Mouse (Mus musculus) layer of hippocampus, adult 2 months (tissue): ENCODE data around the gene Acsm5. TPM values are rescaled to one million over a fixed set of nuclear protein-coding genes. Genes with fewer than 3 reads are reported as not detected.

Source experiments
- DNase-seq, 2 experiments: peaks; one replicate each; pipeline ENCODE4 v3.0.0; 2022; ENCODE audit warnings: low spot score in 2 of 2
- H3K27ac ChIP-seq: fragments of 200-600 bp; 2 replicates; pipeline ENCODE4 v1.8.1; 2022
- H3K4me3 ChIP-seq: fragments of 200-600 bp; 2 replicates; pipeline ENCODE4 v1.8.1; 2022; ENCODE audit warnings: mild to moderate bottlenecking
- CTCF ChIP-seq: fragments of 200-600 bp; conservative IDR thresholded peaks from 2 replicates; pipeline ENCODE4 v1.8.1; 2022; ENCODE audit warnings: antibody characterized with exemption, mild to moderate bottlenecking, moderate library complexity
- total RNA-seq, 2 experiments: library from RNA; stranded (reverse); gene quantifications; 2 replicates each; pipeline ENCODE4 v1.2.3; 2021

Gene Acsm5
- total RNA-seq, 2 experiments from 2014 or later = 0.41 to 0.56 TPM

DNA sequence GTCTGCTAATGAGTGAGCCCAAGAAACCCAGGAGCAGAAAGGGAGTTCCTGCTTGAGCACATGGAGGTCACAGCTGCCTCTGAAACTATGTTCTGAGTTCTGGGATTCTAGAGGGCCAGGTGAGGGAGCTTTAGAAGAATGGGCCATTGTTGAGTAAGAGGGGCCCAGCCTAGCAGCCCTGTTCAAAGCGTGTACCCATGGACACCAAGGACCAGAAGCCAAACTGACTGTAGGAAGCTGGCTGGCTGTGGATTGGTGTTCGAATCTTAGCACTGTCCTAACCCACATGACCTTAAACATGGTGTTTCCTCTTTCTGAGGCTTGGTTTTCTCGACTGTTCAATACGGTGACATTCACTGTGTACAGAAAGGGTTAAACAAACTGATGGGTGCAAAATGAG, 4.1 kb downstream of the Acsm5 start, which contains the start of gene Pdilt:
Gene Pdilt, minus strand, starts transcription at position 101 of the 400 bp plus-strand sequence.
- TF ChIP-seq CTCF = no peak
- DNase-seq = no peak
- no peak within 1 kb of the TSS for H3K4me3 ChIP-seq
- H3K27ac ChIP-seq = no peak within 1 kb of the TSS

DNA sequence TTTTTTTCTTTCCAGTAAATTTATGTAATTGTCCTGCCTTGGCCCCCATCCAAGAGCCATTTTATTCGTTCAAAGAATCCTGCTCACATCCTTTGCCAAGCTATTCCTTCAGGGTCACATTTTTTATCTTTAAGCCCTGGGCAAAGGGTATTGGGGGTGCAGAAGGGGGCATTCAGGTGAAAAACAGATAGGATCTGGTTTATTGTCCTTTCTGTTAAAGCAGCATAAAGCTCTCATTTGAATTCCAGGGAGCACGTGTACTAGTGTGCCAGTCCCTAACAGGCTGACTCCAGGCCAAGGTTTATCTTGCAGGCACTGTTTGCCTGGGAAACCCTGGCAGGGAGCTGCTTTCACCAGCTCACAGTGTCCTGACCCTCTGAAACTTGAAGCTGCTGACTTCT, 6.6 kb downstream of the Acsm5 start:
- DNase-seq = no peak
- TF ChIP-seq CTCF = no peak
- H3K4me3 ChIP-seq = no peak overlapping the region
- no peak overlapping the region for H3K27ac ChIP-seq

DNA sequence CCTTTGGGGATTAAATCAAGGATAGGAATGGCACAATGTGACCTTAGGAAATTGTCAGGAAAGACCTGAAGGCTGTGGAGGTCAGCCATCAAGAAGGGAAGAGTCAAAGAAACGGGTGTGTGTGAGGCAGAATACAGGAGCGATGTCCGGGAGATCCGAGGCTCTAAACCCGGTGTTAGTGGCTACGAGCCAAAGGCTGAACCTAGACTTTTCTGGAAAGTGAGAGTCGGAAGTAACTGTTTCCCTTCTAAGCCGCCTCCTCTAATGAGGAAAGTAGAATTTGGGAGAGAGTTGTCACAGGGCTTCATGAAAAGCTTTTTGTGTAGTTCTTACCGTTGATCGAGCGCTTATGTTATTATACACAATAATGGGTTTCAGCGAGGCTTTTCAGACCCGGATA, 7.2 kb downstream of the Acsm5 start:
- no peak for TF ChIP-seq CTCF
- no peak for DNase-seq
- Histone ChIP-seq H3K27ac (no peak overlapping the region), H3K4me3 (peak overlapping the region; percentile 3; the same call in 1 of the 2 replicates)

DNA sequence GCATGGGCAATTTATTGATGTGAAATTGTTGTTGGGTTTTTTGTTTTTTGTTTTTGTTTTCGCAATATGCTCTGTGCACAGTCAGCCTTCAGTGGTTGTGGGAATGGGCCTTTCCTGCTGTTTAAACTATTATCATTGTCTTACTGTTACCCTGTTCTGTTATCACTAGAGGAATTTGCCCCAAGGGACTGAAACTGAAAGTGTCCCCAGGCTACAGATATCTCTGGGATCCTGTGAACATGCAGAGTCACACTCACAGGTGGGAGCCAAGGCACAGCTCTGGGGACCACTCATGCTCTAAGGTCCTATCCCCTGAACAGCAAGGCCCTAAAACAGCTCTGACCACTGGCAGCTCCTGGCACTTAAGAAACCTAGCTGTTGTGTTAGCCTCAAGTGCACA, 7.9 kb downstream of the Acsm5 start:
- no peak overlapping the region for H3K27ac ChIP-seq
- no peak overlapping the region for H3K4me3 ChIP-seq
- no peak for DNase-seq
- no peak for TF ChIP-seq CTCF

DNA sequence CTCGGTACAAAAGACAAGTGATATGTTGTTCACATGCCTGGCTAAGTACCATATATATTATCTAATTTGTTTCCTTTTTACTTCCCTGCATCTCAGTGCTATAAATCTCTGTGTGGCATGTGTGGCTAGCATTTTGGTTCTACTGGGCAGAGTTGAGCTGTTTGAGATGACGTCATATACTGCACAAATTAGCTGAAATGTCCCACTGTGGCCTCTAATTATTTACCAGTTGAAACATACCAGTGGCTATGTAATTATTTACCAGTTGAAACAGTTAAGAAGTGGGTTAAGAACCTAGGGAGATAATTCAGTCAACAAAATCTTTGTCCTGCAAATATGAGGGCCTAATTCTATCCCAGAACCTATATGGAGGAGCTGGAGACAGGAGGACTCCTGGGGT, 8.3 kb downstream of the Acsm5 start:
- no peak for DNase-seq
- no peak overlapping the region for H3K27ac ChIP-seq
- no peak overlapping the region for H3K4me3 ChIP-seq
- TF ChIP-seq CTCF = no peak

DNA sequence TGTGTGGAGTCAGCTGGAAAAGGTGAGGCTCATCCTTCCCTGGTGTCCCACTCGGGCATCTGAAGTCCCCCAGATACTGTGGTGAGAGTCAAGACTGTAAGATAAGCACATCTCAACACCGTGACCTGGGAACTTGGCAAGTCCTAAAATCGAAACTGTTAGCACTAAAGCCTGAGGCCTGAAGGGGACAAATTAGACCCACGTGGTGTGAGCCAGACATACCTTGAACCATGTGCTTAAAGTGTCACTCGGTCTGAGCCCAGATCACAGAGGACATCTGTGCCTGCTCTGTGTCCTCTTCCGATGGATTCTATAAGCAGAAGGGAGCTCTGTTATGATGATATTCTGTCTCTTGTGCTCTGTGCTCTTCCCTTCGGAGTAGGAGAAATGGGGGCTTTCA, 9.4 kb downstream of the Acsm5 start:
- no peak for TF ChIP-seq CTCF
- Histone ChIP-seq H3K27ac (no peak overlapping the region), H3K4me3 (no peak overlapping the region)
- no peak for DNase-seq

DNA sequence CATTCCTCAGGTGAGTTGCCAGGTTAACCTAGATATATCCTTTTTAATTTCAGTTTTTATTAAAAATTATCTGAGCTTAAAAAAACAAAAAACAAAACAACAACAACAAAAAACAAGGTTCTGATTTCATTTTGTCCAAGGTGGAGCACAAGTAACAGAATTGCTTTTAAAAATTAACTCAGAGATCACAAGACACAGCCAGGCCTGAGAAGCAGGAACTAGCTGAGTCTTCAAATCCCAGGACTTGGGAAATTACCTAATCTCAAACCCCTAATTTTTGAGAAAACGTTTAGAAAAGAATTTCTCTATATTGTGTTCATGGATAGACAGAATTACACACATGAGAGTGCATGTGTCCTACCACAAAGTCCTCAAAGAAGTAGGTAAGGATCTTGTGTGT, 13.7 kb downstream of the Acsm5 start:
- Histone ChIP-seq H3K27ac (no peak overlapping the region), H3K4me3 (no peak overlapping the region)
- TF ChIP-seq CTCF = no peak
- DNase-seq = no peak

DNA sequence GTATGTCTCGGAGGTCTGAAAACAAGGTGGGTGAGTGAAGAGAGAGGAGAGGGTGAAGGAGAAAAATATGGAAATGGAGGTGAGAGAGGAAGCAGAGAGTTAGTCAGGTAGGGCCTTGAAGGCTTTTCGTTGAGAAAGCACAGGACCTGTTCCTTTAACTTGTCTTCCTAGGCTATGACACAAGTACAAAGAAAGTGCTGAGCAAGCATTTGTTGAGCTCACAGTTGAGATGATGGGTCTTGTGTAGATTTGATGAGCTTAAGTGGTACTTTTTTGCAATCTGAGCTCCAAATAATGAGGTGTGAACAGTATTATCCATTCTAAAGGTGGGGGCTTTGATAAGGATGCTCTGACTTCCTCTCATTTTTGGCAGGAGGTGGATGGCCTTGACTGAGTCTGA, 15.1 kb downstream of the Acsm5 start:
- H3K27ac ChIP-seq = no peak overlapping the region
- no peak for DNase-seq
- no peak overlapping the region for H3K4me3 ChIP-seq
- no peak for TF ChIP-seq CTCF

DNA sequence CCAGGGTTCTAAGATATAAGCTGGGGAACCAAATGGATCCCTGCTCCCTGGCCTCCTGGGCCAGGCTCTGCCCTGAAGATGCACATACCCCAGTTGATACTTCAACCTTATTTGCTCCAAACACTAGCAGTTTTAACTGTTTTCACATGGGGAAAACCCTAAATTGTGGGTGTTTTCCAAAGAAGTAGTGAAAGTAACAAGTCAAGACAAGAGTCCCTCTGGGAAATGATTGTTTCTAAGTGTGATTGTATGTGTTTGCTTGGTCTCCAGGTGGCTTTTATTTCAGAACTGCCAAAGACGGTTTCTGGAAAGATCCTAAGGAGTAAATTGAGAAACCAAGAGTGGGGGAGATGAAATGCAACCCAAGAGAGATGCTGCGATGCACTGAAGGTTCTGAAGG, 23.2 kb downstream of the Acsm5 start:
- no peak for DNase-seq
- TF ChIP-seq CTCF = no peak

DNA sequence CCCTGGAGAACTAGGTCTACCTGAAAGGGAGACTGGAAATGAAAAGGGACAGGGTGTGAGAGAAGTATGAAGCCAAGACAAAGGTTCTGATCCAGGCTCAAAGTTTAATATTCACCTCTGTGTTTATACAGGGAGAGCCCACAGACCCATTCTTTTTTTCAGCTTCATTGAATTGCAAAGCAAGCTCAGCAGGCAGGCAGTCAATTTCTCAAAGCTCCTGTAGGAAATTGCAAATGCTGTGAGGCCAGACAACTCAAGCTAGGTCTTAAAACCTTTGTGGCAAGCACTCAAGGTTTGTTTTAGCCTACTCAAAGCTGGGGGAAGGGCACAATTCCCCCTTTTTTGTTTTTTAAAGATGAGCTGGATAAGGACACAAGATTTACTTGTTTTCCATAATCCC, 26.3 kb downstream of the Acsm5 start:
- TF ChIP-seq CTCF = no peak
- no peak overlapping the region for H3K27ac ChIP-seq
- no peak for DNase-seq
- H3K4me3 ChIP-seq = no peak overlapping the region

More for the DNA sequence above, 23.2 kb downstream of the Acsm5 start:
- no peak overlapping the region for H3K4me3 ChIP-seq
- H3K27ac ChIP-seq = no peak overlapping the region

DNA sequence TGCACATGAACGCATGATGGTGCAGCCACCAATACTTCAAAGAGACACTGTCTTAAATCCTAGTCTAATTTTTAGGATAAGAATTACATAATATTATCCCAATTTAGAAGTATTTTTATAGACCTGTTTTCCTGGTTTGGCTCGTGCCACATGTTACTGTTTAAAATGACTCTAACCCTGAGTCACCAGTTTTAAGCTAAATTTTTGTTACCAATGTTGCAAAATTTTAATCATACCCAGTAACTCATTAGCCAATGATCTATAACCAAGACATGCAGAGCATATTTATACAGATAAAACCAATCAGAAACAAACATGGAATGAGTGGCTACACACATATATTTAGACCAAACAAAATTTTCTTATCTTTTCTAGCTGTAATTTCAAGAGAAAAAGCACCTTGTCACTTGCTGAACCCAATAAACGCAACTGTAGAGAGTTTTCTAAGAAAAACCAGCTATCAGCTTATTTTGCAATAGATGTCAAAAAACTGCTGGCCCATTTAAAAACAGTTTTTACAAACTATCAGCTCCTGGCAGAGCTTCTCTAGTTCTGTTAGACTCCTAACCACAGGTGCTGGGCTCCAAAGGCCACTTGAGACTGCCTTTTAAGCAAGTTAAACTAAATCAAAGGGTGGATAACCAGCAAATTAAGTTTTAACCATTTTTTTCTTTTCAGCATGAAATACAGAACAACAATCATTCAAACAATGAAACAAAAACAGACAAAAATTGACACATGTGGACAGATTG, 31.4 kb downstream of the Acsm5 start:
- TF ChIP-seq CTCF = no peak
- DNase-seq = no peak
- Histone ChIP-seq H3K4me3 (no peak overlapping the region), H3K27ac (no peak overlapping the region)

DNA sequence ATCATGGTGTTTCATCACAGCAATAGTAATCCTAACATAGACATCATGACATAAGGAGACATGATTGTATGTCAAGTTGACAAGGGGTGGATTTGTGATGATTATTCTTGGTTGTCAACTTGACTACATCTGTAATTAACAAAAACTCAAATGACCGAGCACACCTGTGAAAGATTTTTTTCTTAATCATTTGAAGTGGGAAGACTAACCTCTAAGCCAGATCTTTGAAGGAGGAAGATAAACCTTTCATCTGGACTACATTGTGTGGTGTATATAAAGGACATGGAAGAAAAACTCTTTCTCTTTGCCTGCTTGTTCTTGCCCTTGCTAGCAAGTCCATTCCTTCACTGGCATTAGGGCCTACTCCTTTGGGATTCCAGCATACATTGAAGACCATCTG, 34.8 kb downstream of the Acsm5 start, which contains the start of gene Acsm2:
Gene Acsm2, plus strand, starts transcription at position 301 of the 400 bp plus-strand sequence.
- no peak within 1 kb of the TSS for H3K27ac ChIP-seq
- H3K4me3 ChIP-seq = no peak within 1 kb of the TSS
- no peak for TF ChIP-seq CTCF
- DNase-seq = no peak

DNA sequence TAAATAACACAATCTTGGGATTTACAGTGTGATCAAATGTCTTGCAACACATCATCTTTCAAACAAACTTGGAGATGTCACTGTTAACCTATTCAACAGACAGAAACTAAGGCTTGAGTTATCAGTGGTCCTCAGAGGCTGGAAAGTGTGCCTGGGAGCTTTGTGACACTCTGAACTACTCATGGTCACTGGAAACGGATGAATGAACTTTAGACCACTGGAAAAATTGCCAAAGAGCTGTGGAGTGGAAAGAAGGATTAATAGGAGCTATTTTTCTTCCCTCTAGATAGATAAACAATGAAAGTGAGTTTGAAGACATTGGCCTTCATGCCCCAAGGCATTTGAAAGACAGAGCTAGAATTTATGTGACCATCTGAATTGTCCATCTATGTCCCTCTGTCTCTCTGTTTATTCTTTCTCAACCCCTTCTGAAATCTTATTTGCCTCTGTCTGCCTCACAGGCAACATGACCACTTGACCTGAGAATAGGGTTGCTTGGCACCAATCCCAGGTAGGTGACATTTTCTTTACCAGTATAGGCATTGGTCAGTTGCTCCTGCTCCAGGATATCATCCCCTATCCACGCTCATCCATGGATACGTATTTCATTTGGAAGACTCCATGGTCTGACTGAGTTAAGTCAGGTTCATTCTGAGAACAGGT, 40.7 kb downstream of the Acsm5 start:
- Histone ChIP-seq H3K4me3 (no peak overlapping the region), H3K27ac (no peak overlapping the region)
- DNase-seq = no peak
- TF ChIP-seq CTCF = no peak

DNA sequence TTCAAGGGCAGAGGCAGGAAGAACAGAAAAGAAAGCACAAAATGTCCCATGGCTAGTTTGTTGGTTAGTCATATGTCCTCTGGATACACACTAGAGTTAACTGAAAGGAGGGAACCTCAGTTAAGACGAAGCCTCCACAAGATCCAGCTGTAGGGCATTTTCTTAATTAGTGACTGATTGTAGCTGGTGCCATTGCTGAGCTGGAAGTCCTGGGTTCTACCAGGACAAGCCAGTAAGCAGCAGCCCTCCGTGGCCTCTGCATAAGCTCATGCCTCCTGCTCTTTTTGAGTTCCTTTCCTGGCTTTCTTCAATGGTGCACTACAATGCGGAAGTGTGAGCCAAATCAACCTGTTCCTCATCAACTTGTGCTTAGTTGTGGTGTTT, 41.2 kb downstream of the Acsm5 start:
- Histone ChIP-seq H3K27ac (no peak overlapping the region), H3K4me3 (no peak overlapping the region)
- no peak for TF ChIP-seq CTCF
- DNase-seq = no peak
